Mouse (Mus musculus) testis, adult 2 months (tissue): ENCODE measurements around the gene 6430571L13Rik. TPM values are rescaled to one million over a fixed set of nuclear protein-coding genes. Genes with fewer than 3 reads are reported as not detected.

Experiments
- H3K27ac ChIP-seq: fragments of 200-500 bp; 2 replicates; pipeline ENCODE4 v1.5.1; 2012; ENCODE audit warnings: low read depth, low read length; ENCODE audit not compliant: control insufficient read depth, insufficient read depth
- H3K27me3 ChIP-seq: fragments of 200-500 bp; 2 replicates; pipeline ENCODE4 v1.6.1; 2012; ENCODE audit warnings: mild to moderate bottlenecking, low read length, moderate library complexity; ENCODE audit not compliant: control insufficient read depth, insufficient read depth
- H3K36me3 ChIP-seq: fragments of 200-500 bp; 2 replicates; pipeline ENCODE4 v1.6.1; 2012; ENCODE audit warnings: mild to moderate bottlenecking, low read length; ENCODE audit not compliant: control insufficient read depth, insufficient read depth
- H3K4me1 ChIP-seq: fragments of 200-500 bp; 2 replicates; pipeline ENCODE4 v1.6.1; 2012; ENCODE audit warnings: low read length; ENCODE audit not compliant: control insufficient read depth, insufficient read depth
- H3K4me3 ChIP-seq: fragments of 200-500 bp; 2 replicates; pipeline ENCODE4 v1.5.1; 2012; ENCODE audit warnings: low read depth, mild to moderate bottlenecking, low read length, moderate library complexity, mixed read lengths; ENCODE audit not compliant: control insufficient read depth
- CTCF ChIP-seq: fragments of 200-500 bp; IDR thresholded peaks from 2 replicates; pipeline ENCODE4 v1.5.1; 2012; ENCODE audit warnings: low read depth, mild to moderate bottlenecking, inconsistent platforms, low read length, moderate library complexity; ENCODE audit not compliant: control insufficient read depth, insufficient read depth, insufficient replicate concordance
- POLR2A ChIP-seq: fragments of 200-500 bp; IDR thresholded peaks from 2 replicates; pipeline ENCODE4 v1.6.1; 2012; ENCODE audit warnings: low read depth, mild to moderate bottlenecking, inconsistent platforms, low read length, moderate library complexity; ENCODE audit not compliant: control insufficient read depth
- polyA plus RNA-seq: library from polyadenylated mRNA; depleted of rRNA; stranded (reverse); fragments of >200 nt; gene quantifications from 2 replicates; pipeline ENCODE4 v1.2.3, GENCODE M21; 2012

Gene 6430571L13Rik
- polyA plus RNA-seq, 1 experiment, result 0.40 TPM

- peak; percentile 23; the same call in 1 of the 2 replicates for TF ChIP-seq CTCF
- TF ChIP-seq POLR2A, result no peak
- Histone ChIP-seq H3K4me3 (no peak overlapping the region), H3K27ac (no peak overlapping the region), H3K27me3 (no peaks in the 10 kb centered on the region), H3K36me3 (no peaks in the 10 kb centered on the region), H3K4me1 (peaks cover 4% of the 10 kb centered on the region)
Measured at GRCm38 (mm10) chr9:107374623-107375022, 34.2 kb downstream of the 6430571L13Rik start.

GRCm38 (mm10) chr9:107375451-107375850 lies 35.0 kb downstream of the 6430571L13Rik start:
- Histone ChIP-seq H3K27me3 (no peaks in the 10 kb centered on the region), H3K27ac (no peak overlapping the region), H3K36me3 (no peaks in the 10 kb centered on the region), H3K4me1 (peaks cover 4% of the 10 kb centered on the region), H3K4me3 (no peak overlapping the region)
- TF ChIP-seq CTCF, result no peak

- Histone ChIP-seq H3K4me3 (peak overlapping the region; percentile 56), H3K27me3 (no peaks in the 10 kb centered on the region), H3K4me1 (peaks cover 4% of the 10 kb centered on the region), H3K27ac (no peak overlapping the region), H3K36me3 (no peaks in the 10 kb centered on the region)
- TF ChIP-seq CTCF (no peak), POLR2A (no peak)
Measured at GRCm38 (mm10) chr9:107377961-107378512, 37.6 kb downstream of the 6430571L13Rik start.

- Histone ChIP-seq H3K4me1 (no peaks in the 10 kb centered on the region), H3K27me3 (no peaks in the 10 kb centered on the region), H3K4me3 (no peak overlapping the region), H3K36me3 (no peaks in the 10 kb centered on the region), H3K27ac (no peak overlapping the region)
- TF ChIP-seq CTCF, result no peak
- no peak for TF ChIP-seq POLR2A
Measured at GRCm38 (mm10) chr9:107381723-107382122, 41.3 kb downstream of the 6430571L13Rik start.

- TF ChIP-seq POLR2A (no peak), CTCF (no peak)
- Histone ChIP-seq H3K27me3 (no peaks in the 10 kb centered on the region), H3K36me3 (no peaks in the 10 kb centered on the region), H3K4me3 (no peak overlapping the region), H3K27ac (no peak overlapping the region), H3K4me1 (no peaks in the 10 kb centered on the region)
Measured at GRCm38 (mm10) chr9:107384396-107384795, 44.0 kb downstream of the 6430571L13Rik start.

GRCm38 (mm10) chr9:107386722-107387121 lies 46.3 kb downstream of the 6430571L13Rik start:
- TF ChIP-seq POLR2A, result no peak
- peak; percentile 29; the same call in 1 of the 2 replicates for TF ChIP-seq CTCF
- H3K27ac ChIP-seq, result no peak overlapping the region
- no peaks in the 10 kb centered on the region for H3K36me3 ChIP-seq
- H3K4me3 ChIP-seq, result no peak overlapping the region
- H3K4me1 ChIP-seq, result no peaks in the 10 kb centered on the region
- no peaks in the 10 kb centered on the region for H3K27me3 ChIP-seq

GRCm38 (mm10) chr9:107387708-107388107 lies 47.3 kb downstream of the 6430571L13Rik start:
- Histone ChIP-seq H3K27ac (no peak overlapping the region), H3K4me3 (no peak overlapping the region), H3K36me3 (no peaks in the 10 kb centered on the region), H3K4me1 (no peaks in the 10 kb centered on the region), H3K27me3 (no peaks in the 10 kb centered on the region)
- TF ChIP-seq POLR2A (no peak), CTCF (no peak)
